Mouse (Mus musculus) hindlimb bud, embryonic 11.5 days (tissue): ENCODE data around the gene Ctxn1.

Experiments
- DNase-seq: peaks from one replicate; pipeline ENCODE4 v3.0.0-alpha.2; 2012; ENCODE audit warnings: low read depth, low spot score; ENCODE audit errors: extremely low spot score

Ctxn1 gene

DNA sequence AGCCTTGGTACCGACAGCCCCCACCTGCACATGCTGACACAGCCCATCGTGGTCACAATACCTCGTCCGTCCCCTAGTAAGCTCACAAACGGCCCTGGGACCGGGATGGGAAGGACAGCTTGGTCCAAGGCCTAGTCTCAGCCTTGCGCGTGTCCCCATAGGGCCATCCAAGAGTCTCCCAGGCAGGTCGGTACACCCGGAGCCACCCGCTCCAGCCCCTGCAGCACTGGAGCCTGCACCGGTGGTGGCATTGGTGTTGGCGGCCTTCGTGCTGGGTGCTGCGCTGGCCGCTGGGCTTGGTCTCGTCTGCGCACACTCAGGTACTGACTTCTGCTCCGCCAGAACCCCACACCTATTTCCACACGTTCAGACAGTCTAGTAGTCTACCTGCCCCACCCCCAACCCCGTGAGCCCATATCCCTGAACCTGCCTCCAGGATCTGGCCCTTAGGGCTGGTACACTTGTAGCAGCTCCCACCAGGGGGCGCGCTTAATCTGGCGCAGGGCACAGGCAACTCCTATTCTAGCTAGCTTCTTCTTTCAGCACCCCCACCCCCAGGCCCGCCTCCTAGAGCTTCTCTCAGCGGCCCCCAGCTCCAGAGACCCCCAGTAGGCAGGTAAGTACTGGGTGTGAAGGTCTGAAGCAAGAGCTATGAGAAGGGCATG, 8.6 kb downstream of the Ctxn1 start:
- no peak for DNase-seq

DNA sequence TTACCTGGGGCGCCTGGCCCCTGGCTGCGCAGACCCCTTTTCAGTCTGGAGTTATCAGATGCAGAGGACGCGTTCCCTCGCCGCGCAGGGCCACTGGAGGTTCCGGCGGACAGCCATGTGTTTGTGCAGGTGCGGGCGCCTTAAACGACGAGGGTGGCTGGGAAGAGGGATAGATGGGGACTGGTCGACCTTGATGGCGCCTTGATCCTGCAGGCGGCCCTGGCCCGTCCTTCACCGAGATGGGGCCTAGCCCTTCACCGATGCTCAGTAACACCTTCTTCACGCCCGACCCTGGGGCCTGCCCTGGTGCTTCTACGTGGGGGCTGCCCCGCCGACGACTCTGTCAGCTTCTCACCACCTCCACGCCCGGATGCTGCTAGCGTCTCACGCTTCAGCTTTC, 9.9 kb downstream of the Ctxn1 start:
- no peak for DNase-seq

DNA sequence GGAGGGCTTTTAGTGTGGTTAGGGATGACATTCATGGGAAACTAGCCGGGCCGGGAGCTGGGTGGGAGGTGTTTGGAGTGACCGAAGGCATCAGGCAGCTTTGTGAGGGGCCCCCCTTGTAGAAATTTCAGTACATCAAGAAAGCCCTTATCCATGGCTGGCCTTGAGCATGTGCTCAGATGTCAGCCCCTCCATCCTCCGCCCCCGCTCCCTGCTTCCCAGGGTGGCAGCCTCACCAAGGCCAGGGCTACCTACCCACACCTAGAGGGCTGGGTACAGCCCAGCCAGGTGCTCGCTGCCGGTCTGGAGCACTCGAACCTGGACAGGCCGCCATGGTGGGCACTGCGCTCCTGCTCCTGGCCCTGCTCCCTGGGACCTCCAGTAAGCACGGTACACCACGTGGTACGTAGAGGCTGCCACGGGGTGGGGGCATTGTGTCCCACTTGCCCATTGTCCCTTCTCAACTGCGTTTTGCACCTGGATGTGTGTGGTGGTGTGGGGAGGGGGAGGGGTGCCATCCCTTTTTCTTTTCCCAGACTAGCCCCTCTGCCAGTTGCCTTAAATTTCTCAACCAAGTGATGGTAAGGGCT, 11.0 kb downstream of the Ctxn1 start, which contains the start of gene Tgfbr3l:
Tgfbr3l (plus strand) TSS at position 264 of the 590 bp plus-strand sequence.
- DNase-seq, result no peak

DNA sequence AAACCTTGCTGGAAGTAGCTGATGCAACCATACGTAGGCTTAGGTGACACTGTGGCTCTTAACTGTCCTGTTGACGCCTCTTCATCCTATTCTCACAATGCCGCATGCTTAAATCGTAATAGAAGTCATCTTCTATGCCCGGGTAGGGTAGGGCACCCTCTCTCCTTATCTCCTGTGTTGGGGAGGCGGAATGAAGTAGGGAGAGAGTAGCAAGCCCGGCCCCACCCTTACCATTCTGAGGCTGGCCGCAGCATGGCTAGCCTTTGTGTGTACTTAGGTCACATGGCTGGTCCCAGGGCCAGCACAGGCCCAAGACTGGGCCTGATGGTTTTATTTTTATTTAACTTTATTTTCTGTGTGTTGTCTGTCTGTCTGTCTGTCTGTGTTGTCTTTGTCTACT, 11.8 kb downstream of the Ctxn1 start:
- no peak for DNase-seq

DNA sequence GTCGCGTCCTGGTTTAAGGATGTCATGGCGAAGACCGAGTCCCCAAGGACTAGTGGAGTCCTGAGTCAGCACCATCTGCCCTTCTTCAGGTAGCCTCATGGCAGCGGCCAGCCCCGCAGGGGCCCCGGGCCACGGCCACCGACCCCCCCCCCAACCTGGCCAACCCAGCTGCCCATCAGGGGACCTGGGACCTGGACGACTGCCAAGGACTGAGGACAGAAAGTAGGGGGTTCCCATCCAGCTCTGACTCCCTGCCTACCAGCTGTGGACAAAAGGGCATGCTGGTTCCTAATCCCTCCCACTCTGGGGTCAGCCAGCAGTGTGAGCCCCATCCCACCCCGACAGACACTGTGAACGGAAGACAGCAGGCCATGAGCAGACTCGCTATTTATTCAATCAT, 13.3 kb downstream of the Ctxn1 start:
- DNase-seq, result no peak

DNA sequence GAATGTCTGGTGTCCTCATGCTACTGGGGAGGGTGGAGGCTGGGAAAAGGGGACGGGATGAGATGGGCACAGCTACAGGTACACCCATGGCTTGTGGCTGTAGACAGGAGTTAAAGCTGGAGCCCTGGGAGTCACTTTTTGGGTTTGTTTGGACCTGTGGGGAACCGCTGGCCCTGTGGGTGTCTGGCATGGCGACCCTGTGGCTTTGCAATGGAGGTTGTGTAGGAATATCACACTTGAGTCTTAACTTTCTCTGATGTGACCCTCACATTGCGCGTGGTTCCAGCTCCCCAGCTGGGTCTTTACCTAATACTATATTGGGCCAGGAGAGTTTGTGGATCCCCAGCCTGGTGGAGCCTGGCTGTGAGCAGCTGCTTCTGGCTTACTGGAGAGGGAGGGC, 14.0 kb downstream of the Ctxn1 start:
- DNase-seq, result no peak

DNA sequence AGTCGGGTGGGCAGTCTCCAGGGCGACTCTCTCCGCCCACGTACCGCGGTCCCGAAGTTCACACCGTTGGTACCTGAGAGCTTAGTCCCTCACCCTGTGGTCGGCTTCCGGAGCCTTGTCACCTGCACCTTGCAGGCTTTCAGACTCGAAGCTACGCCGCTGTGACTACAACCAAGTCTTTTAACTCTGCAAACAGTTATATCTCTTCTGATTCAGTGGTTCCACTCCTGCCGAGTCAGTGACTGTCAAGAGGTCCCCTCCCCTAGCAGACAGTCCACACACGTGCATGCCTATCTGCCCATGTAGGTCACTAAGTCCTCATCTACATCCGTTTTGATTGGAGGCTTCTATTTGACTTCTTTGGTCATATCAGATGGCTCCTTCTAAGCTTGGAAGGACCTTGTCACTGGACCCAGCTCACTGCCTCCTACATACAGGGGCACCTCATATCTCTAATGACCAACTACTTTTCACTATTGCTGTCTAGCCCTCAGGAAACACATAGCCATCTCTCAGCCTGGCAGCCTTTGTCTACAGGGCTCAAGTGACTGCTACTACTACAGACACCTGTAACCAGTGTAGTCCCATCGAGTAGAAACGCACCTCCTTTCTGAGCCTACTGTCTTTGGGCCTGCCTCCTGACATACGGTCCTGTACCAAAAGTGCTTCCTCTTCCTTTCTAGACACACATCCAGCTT, 19.7 kb downstream of the Ctxn1 start:
- no peak for DNase-seq

DNA sequence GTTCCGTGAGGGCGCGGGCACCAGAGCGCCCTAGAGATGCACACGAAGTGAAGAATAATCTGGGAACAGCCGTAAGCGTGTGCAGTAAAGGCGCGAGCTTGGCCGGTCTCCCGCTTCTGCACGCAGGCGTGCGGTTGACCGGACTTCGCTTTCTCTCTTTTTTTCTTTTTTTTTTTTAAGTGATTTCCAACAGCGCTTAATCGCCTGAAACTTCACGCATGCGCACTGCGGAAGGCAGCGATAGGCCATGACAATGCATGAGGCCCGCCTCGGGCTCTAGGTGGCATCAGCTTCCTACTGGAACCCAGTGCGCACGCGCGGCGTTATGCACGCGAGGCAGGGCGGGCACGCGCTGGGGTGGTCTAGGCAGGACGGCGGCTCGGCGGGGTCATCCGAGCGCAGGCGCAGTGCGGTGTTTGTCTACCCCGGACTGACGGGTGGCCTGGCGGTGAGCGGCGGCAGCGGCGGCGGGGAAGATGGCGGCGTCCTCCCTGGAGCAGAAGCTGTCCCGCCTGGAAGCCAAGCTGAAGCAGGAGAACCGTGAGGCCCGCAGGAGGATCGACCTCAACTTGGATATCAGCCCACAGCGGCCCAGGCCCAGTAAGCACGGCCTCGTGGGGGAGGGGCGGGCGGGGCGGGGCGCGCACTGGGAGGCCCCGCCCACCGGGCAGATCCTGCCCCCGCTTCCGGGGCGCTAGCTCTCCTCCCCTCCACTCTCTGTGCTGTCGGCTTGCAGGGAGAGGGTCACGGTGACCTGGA, 20.5 kb downstream of the Ctxn1 start, which contains the start of the genes Map2k7 and Gm49320:
Map2k7 (plus strand) TSS at position 307 of the 759 bp plus-strand sequence.
Gm49320 (plus strand) TSS at position 432 of the 759 bp plus-strand sequence.
- DNase-seq, result peak; percentile 96

DNA sequence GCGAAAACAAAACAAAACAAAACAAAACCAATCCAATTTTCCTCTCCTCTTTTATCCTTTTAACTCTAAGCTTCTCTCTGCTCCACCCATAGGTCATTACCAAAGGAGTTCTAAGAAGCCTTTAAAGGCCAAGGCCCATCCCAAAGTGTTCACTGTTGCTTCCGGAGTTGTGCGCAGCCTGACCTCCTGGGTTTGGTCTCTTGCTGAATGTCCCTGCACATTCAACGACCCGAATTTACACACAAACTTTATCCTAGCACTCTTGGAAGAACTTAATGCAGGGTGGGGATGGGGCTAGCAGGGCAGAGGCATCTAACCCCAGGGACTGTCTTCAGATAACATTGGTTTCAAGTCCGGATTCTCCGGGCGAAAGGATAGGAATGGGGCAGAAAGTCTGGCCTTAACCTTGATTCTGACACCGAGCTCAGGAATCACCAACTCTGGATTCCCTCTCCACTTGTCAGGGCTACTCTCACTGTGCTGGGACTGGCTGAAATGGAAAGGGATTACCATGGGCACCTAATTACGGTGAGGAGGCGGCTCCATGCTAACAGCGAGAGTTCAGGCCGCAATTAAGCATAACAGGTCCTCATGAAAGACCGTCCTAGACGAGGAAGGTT, 21.1 kb downstream of the Ctxn1 start:
- no peak for DNase-seq

DNA sequence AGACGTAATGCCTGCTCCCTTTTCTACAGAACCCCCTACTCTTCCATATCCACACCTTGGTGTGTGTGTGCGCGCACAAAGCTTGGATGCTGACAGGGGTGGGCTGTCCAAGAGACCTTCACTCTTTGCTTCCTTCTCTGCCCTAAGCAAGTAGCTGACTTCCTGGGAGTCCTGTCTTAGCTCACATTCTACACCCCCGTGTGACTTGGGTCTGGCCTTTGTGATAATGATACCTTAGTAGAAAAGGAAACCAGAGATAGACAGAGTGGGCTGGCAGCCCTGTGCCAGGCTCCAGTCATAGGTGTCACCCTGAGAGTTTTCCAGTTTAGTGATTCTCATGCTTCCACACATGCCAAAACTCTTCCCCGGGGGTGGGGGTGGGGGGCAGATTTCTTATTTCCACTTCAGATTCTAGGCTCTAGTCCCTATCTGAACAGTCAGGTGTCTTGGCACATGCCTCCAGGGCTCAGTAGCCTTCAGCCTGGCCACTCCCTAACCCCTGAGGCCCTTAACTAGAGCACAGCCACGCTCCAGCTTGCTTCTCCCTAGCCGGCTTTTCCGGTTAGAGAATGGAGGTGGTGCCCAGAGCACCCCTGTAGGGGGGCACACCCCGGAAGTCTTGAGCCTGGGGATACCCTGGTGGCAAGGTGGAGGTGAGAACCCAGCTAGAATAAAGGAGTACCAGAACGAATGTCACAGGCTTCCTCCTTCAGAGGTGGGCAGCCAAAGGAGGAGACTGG, 28.3 kb downstream of the Ctxn1 start:
- no peak for DNase-seq

DNA sequence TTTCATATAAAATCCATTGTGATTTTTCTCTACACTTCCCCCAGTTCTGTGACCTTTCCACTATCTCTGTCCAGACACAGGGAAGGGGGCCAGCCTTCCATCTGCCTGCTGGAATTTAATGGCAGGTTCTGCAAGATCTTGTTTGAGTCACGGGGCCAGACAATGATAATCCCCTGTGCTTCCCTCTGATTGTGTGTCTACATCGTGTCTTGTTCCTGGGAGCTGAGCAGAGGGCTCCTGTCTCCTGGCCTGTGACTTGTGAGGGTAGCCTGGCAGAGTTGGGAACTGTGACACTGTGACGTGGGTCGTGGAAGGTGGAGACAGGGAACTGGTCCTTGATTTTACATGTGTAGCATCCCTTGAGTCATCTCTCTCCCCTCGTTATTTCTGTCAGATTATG, 29.3 kb downstream of the Ctxn1 start:
- DNase-seq, result no peak

DNA sequence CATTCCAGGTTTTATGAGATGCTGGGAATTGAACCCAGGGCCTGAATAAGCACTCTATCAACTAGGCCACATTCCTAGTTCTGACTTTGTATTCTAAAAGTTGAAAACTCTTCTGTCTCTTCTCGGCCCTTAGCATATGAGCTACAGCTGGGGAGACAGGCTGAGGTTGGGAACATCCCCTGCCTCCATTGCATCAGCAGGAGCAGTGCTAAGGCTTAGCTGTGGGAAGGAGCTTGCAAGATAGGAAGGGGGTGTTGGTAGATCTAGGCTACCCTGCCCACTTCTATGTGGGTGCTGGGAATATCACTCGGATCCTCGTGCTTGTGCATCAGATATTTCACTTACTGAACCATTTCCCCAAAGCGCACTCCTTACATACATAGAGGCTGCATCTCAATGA, 31.2 kb downstream of the Ctxn1 start:
- no peak for DNase-seq

DNA sequence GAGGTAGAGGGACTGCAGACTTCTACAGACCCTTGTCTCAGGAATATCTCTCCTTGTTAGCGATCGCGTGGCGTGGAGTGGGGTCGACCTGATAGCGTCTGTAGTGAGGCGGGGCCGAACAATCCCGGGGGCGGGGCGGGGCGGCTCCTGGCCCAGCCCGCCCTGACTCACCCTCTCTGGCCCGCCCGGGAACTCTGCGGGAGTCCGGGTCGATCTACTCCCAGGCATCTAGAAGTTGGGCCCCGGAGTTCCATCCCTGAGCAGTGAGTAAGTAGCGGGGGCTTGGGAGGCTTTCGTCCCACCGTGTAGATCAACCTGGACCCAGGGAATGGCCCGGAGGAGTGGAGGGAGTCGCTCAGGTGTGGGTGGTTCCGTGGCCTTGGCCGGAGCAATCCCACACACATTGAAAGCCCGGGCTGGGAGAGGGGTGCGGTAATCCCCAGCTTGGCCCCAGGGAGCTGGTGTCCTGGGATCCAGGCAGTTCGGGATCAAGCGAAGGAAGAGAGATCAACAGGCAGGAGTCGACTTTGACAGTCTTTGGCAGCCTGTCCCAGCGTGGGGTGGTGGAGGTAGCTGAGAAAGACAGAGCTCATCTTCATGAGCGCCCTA, 32.2 kb downstream of the Ctxn1 start, which contains the start of gene Lrrc8e:
Lrrc8e (plus strand) TSS at position 89 of the 609 bp plus-strand sequence.
- no peak for DNase-seq

DNA sequence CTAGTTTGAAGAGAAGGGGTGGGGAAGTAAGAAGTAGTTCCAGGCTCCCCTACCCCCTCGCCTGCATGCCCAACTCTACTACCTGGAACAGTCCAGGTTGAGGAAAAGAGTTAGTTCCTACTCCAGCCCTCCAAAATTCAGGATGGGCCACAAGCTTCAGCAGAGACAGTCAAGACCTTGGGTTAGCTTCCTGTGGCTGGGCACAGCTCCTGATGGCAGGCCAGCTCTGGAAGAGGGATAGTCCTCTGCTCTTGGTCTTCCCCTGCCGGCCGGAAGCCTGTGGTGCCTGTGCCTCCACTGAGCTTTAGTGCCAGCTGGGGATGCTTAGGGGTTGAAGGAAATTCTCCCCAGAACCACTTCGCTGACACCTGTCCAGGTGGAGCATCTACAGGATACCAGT, 32.8 kb downstream of the Ctxn1 start:
- no peak for DNase-seq

DNA sequence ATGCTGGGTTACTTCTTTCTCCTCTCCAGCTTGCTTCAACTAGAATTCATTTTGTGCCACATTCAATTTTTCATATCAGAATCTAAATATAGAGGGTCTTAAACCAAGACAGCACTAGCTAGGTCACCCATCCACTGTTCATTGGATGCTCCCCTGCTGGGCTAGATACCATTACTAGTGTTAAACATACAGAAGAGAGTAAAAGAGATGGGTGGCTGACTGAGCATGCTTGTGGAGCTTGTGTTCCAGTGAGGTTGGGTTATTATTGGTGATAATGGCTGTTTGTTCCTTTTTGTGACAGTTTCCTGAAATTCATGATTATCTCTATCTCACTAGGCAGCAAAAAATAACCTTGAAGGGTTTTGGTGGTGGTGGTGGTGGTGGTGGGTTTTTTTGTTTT, 37.0 kb downstream of the Ctxn1 start:
- DNase-seq, result no peak

DNA sequence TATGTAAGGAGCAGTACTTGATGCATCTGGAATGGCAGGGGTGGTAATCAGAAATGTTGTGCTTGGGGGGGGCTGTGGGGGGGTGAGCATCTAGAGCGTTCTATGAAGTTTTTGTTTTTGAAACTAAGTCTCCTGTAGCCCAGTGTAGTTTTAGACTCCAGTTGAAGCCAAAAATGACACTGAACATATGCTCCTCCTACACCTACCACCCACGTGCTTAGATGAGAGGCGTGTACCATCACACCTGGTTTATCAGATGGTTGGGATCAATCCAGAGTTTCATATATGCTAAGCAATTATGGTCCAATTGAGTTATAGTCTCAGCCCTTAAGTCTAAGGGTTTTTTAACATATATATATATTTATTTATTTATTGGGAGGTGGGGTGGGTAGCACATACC, 39.5 kb downstream of the Ctxn1 start:
- DNase-seq, result no peak

DNA sequence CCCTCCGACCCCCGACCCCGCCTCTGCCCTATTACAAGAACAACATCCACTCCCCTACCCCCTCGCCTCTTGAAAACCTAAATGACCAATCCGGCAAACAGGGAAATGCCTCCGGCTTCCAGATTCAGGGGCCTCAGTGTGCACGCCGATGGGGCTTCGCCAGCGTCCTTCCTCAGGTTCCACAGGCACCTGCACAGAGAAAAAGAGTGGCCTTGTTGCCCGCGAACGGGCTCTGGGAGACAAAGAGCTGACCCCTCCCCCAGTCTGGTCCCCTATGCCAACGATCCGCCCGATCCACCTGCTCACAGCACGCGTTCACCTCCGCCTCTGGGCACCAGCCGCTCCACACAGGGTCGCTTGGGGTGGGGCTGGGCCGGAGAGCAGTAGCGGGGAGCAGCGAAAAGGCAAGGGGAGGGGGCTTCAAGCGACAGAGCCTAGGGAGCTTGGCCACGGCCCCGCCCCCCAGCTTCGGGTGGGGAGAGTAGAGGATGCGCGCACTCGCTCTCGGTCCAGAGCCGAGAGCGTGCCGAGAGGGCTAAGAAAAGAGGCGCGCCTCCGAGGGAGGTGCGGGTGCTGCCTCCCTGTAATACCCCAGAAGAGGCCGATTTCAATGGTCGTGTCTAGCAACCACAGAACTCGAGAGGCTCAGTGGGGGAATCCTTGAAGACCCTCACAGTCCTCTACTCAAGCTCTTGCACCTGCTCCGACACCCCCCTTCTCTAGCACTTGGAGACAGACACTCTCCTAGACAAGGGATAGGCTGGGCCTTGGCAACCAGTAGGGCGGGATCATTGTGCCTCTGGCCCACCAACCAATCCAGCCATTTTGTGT, 42.1 kb downstream of the Ctxn1 start, which contains the start of gene Prr36:
Prr36 (minus strand) TSS at position 669 of the 831 bp plus-strand sequence.
- DNase-seq, result no peak

DNA sequence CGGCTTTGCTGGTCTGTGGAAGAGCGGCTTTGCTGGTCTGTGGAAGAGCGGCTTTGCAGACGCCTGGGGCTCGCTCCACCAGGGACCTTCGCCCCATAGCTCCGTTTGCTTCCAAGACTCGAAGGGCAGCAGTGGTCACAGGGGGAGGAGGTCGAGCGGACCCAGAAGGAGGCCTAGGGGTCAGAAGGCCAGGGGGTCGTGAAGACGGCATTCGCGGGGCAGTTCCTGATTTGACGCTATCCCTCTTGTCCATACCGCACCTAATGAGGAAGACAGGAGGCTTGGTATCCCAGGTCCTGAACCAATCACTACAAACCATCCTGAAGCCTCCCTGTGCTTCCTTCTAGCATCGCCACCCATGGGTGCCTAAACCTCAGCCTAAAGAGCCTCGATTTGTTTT, 42.8 kb downstream of the Ctxn1 start:
- no peak for DNase-seq
